Mouse (Mus musculus): ENCODE data around the gene Grm6. TPM values are rescaled to one million over a fixed set of nuclear protein-coding genes. Genes with fewer than 3 reads are reported as not detected.

Grm6 gene
- polyA plus RNA-seq, 1 experiment: not detected

- Histone ChIP-seq H3ac (ENCODE audit: control insufficient read depth, insufficient read length) (no peak overlapping the region), H3K4me3 (no peak overlapping the region), H3K4me2 (ENCODE audit: low read depth) (no peak overlapping the region), H3K36me3 (ENCODE audit: control insufficient read depth, insufficient read depth) (no peaks in the 10 kb centered on the region), H3K27me3 (ENCODE audit: control insufficient read depth, insufficient read depth, insufficient read length) (peaks cover 65% of the 10 kb centered on the region), H3K79me2 (ENCODE audit: control insufficient read depth, insufficient read depth) (no peaks in the 10 kb centered on the region)
- TF ChIP-seq POLR2AphosphoS2 (IDR thresholded peaks at IDR 0.05; ENCODE audit: insufficient read length, low read depth) (no peak), TCF12 (IDR thresholded peaks at IDR 0.05; ENCODE audit: insufficient read depth, poor library complexity, severe bottlenecking) (no peak), TCF3 (IDR thresholded peaks at IDR 0.05; ENCODE audit: insufficient read length, low read depth) (no peak), CEBPB (IDR thresholded peaks at IDR 0.05; ENCODE audit: insufficient read depth, poor library complexity, severe bottlenecking) (no peak), MAX (IDR thresholded peaks at IDR 0.05; ENCODE audit: low read depth) (no peak), POLR2A (IDR thresholded peaks at IDR 0.05; ENCODE audit: insufficient read length, low read depth) (no peak), USF1 (IDR thresholded peaks at IDR 0.05; ENCODE audit: low read depth) (no peak), MYOG (IDR thresholded peaks at IDR 0.05; ENCODE audit: control insufficient read depth in 1 of 3, insufficient read depth in 1 of 3, insufficient read length in 2 of 3, low read depth in 2 of 3) (no peak), SRF (IDR thresholded peaks at IDR 0.05; ENCODE audit: control insufficient read depth, insufficient read length, low read depth) (no peak), MYOD1 (IDR thresholded peaks at IDR 0.05; ENCODE audit: control insufficient read depth in 1 of 3, insufficient read length in 2 of 3, low read depth in 2 of 3) (no peak), E2F4 (IDR thresholded peaks at IDR 0.05; ENCODE audit: insufficient read depth) (no peak), REST (IDR thresholded peaks at IDR 0.05; ENCODE audit: insufficient read depth, insufficient read length) (no peak)
Observed at GRCm38 (mm10) chr11:50849310-50849709, 1.2 kb upstream of the Grm6 start.

- Histone ChIP-seq H3ac (ENCODE audit: control insufficient read depth, insufficient read length) (no peak overlapping the region), H3K79me2 (ENCODE audit: control insufficient read depth, insufficient read depth) (no peaks in the 10 kb centered on the region), H3K27me3 (ENCODE audit: control insufficient read depth, insufficient read depth, insufficient read length) (peaks cover 55% of the 10 kb centered on the region), H3K4me2 (ENCODE audit: low read depth) (no peak overlapping the region), H3K36me3 (ENCODE audit: control insufficient read depth, insufficient read depth) (no peaks in the 10 kb centered on the region), H3K4me3 (no peak overlapping the region)
- TF ChIP-seq REST (IDR thresholded peaks at IDR 0.05; ENCODE audit: insufficient read depth, insufficient read length) (no peak), MYOG (IDR thresholded peaks at IDR 0.05; ENCODE audit: control insufficient read depth in 1 of 3, insufficient read depth in 1 of 3, insufficient read length in 2 of 3, low read depth in 2 of 3) (peak in 1 of 3 experiments; percentile 1)
Observed at GRCm38 (mm10) chr11:50850989-50851601, 610 bp downstream of the Grm6 start.

DNA sequence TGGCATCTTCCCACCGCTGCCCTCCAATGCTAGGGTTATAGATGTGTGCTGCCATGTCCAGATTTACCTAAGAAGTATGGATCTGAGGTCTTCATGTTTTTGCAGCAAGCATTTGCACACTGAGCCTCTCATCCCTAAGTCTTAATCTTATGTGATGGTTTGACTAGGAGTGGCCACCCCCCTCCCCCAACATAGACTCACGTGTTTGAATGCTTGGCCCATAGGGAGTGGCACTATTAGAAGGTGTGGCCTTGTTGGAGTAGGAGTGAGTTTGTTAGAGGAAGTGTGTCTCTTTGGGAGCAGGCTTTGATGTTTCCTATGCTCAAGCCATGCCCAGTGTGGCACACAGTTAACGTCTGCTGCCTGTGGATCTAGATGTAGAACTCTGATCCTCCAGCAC is 28.2 kb downstream of the Grm6 start:
- TF ChIP-seq POLR2A (IDR thresholded peaks at IDR 0.05; ENCODE audit: insufficient read length, low read depth) (no peak), CEBPB (IDR thresholded peaks at IDR 0.05; ENCODE audit: insufficient read depth, poor library complexity, severe bottlenecking) (no peak), TCF12 (IDR thresholded peaks at IDR 0.05; ENCODE audit: insufficient read depth, poor library complexity, severe bottlenecking) (no peak), TCF3 (IDR thresholded peaks at IDR 0.05; ENCODE audit: insufficient read length, low read depth) (no peak), SRF (IDR thresholded peaks at IDR 0.05; ENCODE audit: control insufficient read depth, insufficient read length, low read depth) (no peak), MYOG (IDR thresholded peaks at IDR 0.05; ENCODE audit: control insufficient read depth in 1 of 3, insufficient read depth in 1 of 3, insufficient read length in 2 of 3, low read depth in 2 of 3) (no peak), MAX (IDR thresholded peaks at IDR 0.05; ENCODE audit: low read depth) (no peak), MYOD1 (IDR thresholded peaks at IDR 0.05; ENCODE audit: control insufficient read depth in 1 of 3, insufficient read length in 2 of 3, low read depth in 2 of 3) (no peak), E2F4 (IDR thresholded peaks at IDR 0.05; ENCODE audit: insufficient read depth) (no peak), REST (IDR thresholded peaks at IDR 0.05; ENCODE audit: insufficient read depth, insufficient read length) (no peak), POLR2AphosphoS2 (IDR thresholded peaks at IDR 0.05; ENCODE audit: insufficient read length, low read depth) (no peak), USF1 (IDR thresholded peaks at IDR 0.05; ENCODE audit: low read depth) (no peak)
- H3K79me2 ChIP-seq (ENCODE audit: control insufficient read depth, insufficient read depth): no peaks in the 10 kb centered on the region
- no peak overlapping the region for H3K4me3 ChIP-seq
- H3K27me3 ChIP-seq (ENCODE audit: control insufficient read depth, insufficient read depth, insufficient read length): no peaks in the 10 kb centered on the region
- no peaks in the 10 kb centered on the region for H3K36me3 ChIP-seq (ENCODE audit: control insufficient read depth, insufficient read depth)
- no peak overlapping the region for H3K4me2 ChIP-seq (ENCODE audit: low read depth)
- H3ac ChIP-seq (ENCODE audit: control insufficient read depth, insufficient read length): no peak overlapping the region

GRCm38 (mm10) chr11:50883756-50884155 is 33.3 kb downstream of the Grm6 start:
- no peak overlapping the region for H3K4me3 ChIP-seq
- no peak overlapping the region for H3K4me2 ChIP-seq (ENCODE audit: low read depth)
- H3K36me3 ChIP-seq (ENCODE audit: control insufficient read depth, insufficient read depth): no peaks in the 10 kb centered on the region
- no peak overlapping the region for H3ac ChIP-seq (ENCODE audit: control insufficient read depth, insufficient read length)
- no peak for TF ChIP-seq POLR2AphosphoS2 (IDR thresholded peaks at IDR 0.05; ENCODE audit: insufficient read length, low read depth)
- TF ChIP-seq TCF3 (IDR thresholded peaks at IDR 0.05; ENCODE audit: insufficient read length, low read depth): no peak
- TF ChIP-seq USF1 (IDR thresholded peaks at IDR 0.05; ENCODE audit: low read depth): no peak
- no peak for TF ChIP-seq POLR2A (IDR thresholded peaks at IDR 0.05; ENCODE audit: insufficient read length, low read depth)
- no peak for TF ChIP-seq REST (IDR thresholded peaks at IDR 0.05; ENCODE audit: insufficient read depth, insufficient read length)
- TF ChIP-seq CEBPB (IDR thresholded peaks at IDR 0.05; ENCODE audit: insufficient read depth, poor library complexity, severe bottlenecking): no peak
- TF ChIP-seq MYOG (IDR thresholded peaks at IDR 0.05; ENCODE audit: control insufficient read depth in 1 of 3, insufficient read depth in 1 of 3, insufficient read length in 2 of 3, low read depth in 2 of 3): no peak
- no peak for TF ChIP-seq MYOD1 (IDR thresholded peaks at IDR 0.05; ENCODE audit: control insufficient read depth in 1 of 3, insufficient read length in 2 of 3, low read depth in 2 of 3)
- no peak for TF ChIP-seq SRF (IDR thresholded peaks at IDR 0.05; ENCODE audit: control insufficient read depth, insufficient read length, low read depth)
- TF ChIP-seq TCF12 (IDR thresholded peaks at IDR 0.05; ENCODE audit: insufficient read depth, poor library complexity, severe bottlenecking): no peak
- TF ChIP-seq E2F4 (IDR thresholded peaks at IDR 0.05; ENCODE audit: insufficient read depth): no peak
- no peak for TF ChIP-seq MAX (IDR thresholded peaks at IDR 0.05; ENCODE audit: low read depth)
- H3K79me2 ChIP-seq (ENCODE audit: control insufficient read depth, insufficient read depth): no peaks in the 10 kb centered on the region
- no peaks in the 10 kb centered on the region for H3K27me3 ChIP-seq (ENCODE audit: control insufficient read depth, insufficient read depth, insufficient read length)
